Mouse (Mus musculus) midbrain, embryonic 14.5 days (tissue): Measurements from ENCODE around the gene Tmod2. TPM values are rescaled to one million over a fixed set of nuclear protein-coding genes. Genes with fewer than 3 reads are reported as not detected.
"Not testable (repeated sequence)": the region's sequence is repeated elsewhere in the genome, so short reads cannot be mapped to it uniquely, and the experiment has no call there.

Experiments used
- ATAC-seq: fragments of 200-750 bp; cut with Nextera tagmentation; 2 replicates; pipeline ENCODE4 v1.8.0; 2017; ENCODE audit warnings: moderate number of reproducible peaks, moderate library complexity; ENCODE audit not compliant: low FRiP score, low TSS enrichment
- DNase-seq: peaks from one replicate; pipeline ENCODE4 v3.0.0-alpha.2; 2015
- H3K27ac ChIP-seq: fragments of 300-500 bp; sonication (generic); replicated peaks from 2 replicates; pipeline ENCODE4 v1.5.1; 2014; ENCODE audit warnings: mild to moderate bottlenecking, low read depth, low read length, moderate library complexity
- H3K27me3 ChIP-seq: fragments of 300-500 bp; sonication (generic); 2 replicates; pipeline ENCODE4 v1.6.1; 2014; ENCODE audit warnings: low read length, control low read depth, mixed read lengths; ENCODE audit not compliant: control insufficient read depth, insufficient read depth
- H3K36me3 ChIP-seq: fragments of 300-500 bp; sonication (generic); 2 replicates; pipeline ENCODE4 v1.6.1; 2014; ENCODE audit warnings: low read length, control low read depth; ENCODE audit not compliant: control insufficient read depth, insufficient read depth
- H3K4me1 ChIP-seq: fragments of 300-500 bp; sonication (generic); 2 replicates; pipeline ENCODE4 v1.6.1; 2014; ENCODE audit warnings: mild to moderate bottlenecking, antibody characterized with exemption, low read length, control low read depth; ENCODE audit not compliant: control insufficient read depth, insufficient read depth
- H3K4me2 ChIP-seq: fragments of 300-500 bp; sonication (generic); 2 replicates; pipeline ENCODE4 v1.6.1; 2014; ENCODE audit warnings: mild to moderate bottlenecking, low read length, moderate library complexity
- H3K4me3 ChIP-seq: fragments of 300-500 bp; sonication (generic); replicated peaks from 2 replicates; pipeline ENCODE4 v1.5.1; 2014; ENCODE audit warnings: low read depth, low read length
- H3K9ac ChIP-seq: fragments of 300-500 bp; sonication (generic); replicated peaks from 2 replicates; pipeline ENCODE4 v1.6.1; 2014; ENCODE audit warnings: mild to moderate bottlenecking, low read length, moderate library complexity
- H3K9me3 ChIP-seq: fragments of 300-500 bp; sonication (generic); 2 replicates; pipeline ENCODE4 v1.6.1; 2016; ENCODE audit warnings: low read length, control low read depth, mixed read lengths; ENCODE audit not compliant: control insufficient read depth
- WGBS: fragments of 180-500 bp; shearing (Covaris S2); extraction: QIAGEN DNeasy Blood & Tissue Kit; methylation state at CpG from one replicate; pipeline ENCODE4 v1.1.7; 2014; 5-methylcytosine and 5-hydroxymethylcytosine counted together
- polyA plus RNA-seq: library from polyadenylated mRNA; unstranded; fragments of >200 nt; fragmentation: Nextera tagmentation; extraction: Ambion mirVana; gene quantifications from 2 replicates; pipeline ENCODE4 v1.2.1, GENCODE M21; 2014

Gene Tmod2
- polyA plus RNA-seq, 1 experiment from 2014 or later = 248 TPM

GRCm38 (mm10) chr9:75551342-75551741 is 59.8 kb downstream of the Tmod2 start:
- 66% methylated on average over 5 of the region's 5 CpGs for WGBS
- Histone ChIP-seq H3K4me1 (no peaks in the 10 kb centered on the region), H3K27me3 (no peaks in the 10 kb centered on the region), H3K27ac (no peak overlapping the region), H3K9me3 (no peaks in the 10 kb centered on the region), H3K9ac (no peak overlapping the region), H3K4me3 (no peak overlapping the region), H3K4me2 (no peak overlapping the region), H3K36me3 (no peaks in the 10 kb centered on the region)
- ATAC-seq (no peak), DNase-seq (peak; percentile 17)

- 85% methylated on average over 8 of the region's 8 CpGs for WGBS
- no peak for ATAC-seq
- no peaks in the 10 kb centered on the region for H3K27me3 ChIP-seq
These were observed 62.1 kb downstream of the Tmod2 start for GRCm38 (mm10) chr9:75549010-75549409.

GRCm38 (mm10) chr9:75546885-75547553 is 64.1 kb downstream of the Tmod2 start:
- no peak for ATAC-seq
- H3K9me3 ChIP-seq = no peaks in the 10 kb centered on the region
- 89% methylated on average over 12 of the region's 12 CpGs for WGBS
- no peaks in the 10 kb centered on the region for H3K36me3 ChIP-seq
- H3K4me3 ChIP-seq = no peak overlapping the region
- no peak overlapping the region for H3K27ac ChIP-seq
- no peak for DNase-seq
- H3K9ac ChIP-seq = no peak overlapping the region
- no peaks in the 10 kb centered on the region for H3K27me3 ChIP-seq
- no peak overlapping the region for H3K4me2 ChIP-seq
- no peaks in the 10 kb centered on the region for H3K4me1 ChIP-seq

More at GRCm38 (mm10) chr9:75549010-75549409, 62.1 kb downstream of the Tmod2 start:
- Histone ChIP-seq H3K9me3 (no peaks in the 10 kb centered on the region), H3K9ac (no peak overlapping the region), H3K4me1 (no peaks in the 10 kb centered on the region), H3K36me3 (no peaks in the 10 kb centered on the region), H3K4me3 (no peak overlapping the region), H3K4me2 (no peak overlapping the region), H3K27ac (no peak overlapping the region)
- peak; percentile 13 for DNase-seq

- no peak overlapping the region for H3K4me2 ChIP-seq
- WGBS = 90% methylated on average over 8 of the region's 8 CpGs
- no peaks in the 10 kb centered on the region for H3K36me3 ChIP-seq
- no peaks in the 10 kb centered on the region for H3K9me3 ChIP-seq
- no peak for ATAC-seq
- H3K9ac ChIP-seq = no peak overlapping the region
- H3K4me1 ChIP-seq = peaks cover 5% of the 10 kb centered on the region; the same call in 1 of the 2 replicates
- H3K27ac ChIP-seq = no peak overlapping the region
- H3K27me3 ChIP-seq = no peaks in the 10 kb centered on the region
- DNase-seq = no peak
- H3K4me3 ChIP-seq = no peak overlapping the region
These were observed 65.6 kb downstream of the Tmod2 start for GRCm38 (mm10) chr9:75545514-75545913.

- Histone ChIP-seq H3K9ac (no peak overlapping the region), H3K27ac (no peak overlapping the region), H3K9me3 (no peaks in the 10 kb centered on the region), H3K4me3 (no peak overlapping the region), H3K36me3 (no peaks in the 10 kb centered on the region), H3K4me1 (peaks cover 5% of the 10 kb centered on the region; the same call in 1 of the 2 replicates), H3K4me2 (no peak overlapping the region), H3K27me3 (no peaks in the 10 kb centered on the region)
- WGBS = 21% methylated on average over 5 of the region's 5 CpGs
- DNase-seq (no peak), ATAC-seq (no peak)
These were observed 69.6 kb downstream of the Tmod2 start for GRCm38 (mm10) chr9:75541497-75541896.

GRCm38 (mm10) chr9:75536422-75536821 is 74.7 kb downstream of the Tmod2 start:
- Histone ChIP-seq H3K4me3 (no peak overlapping the region), H3K27me3 (no peaks in the 10 kb centered on the region), H3K9ac (no peak overlapping the region), H3K4me2 (no peak overlapping the region), H3K27ac (no peak overlapping the region), H3K9me3 (no peaks in the 10 kb centered on the region), H3K4me1 (no peaks in the 10 kb centered on the region; the same call in 1 of the 2 replicates), H3K36me3 (no peaks in the 10 kb centered on the region)
- ATAC-seq (no peak), DNase-seq (no peak)
- 79% methylated on average over 1 of the region's 1 CpGs for WGBS

GRCm38 (mm10) chr9:75534431-75534962 is 76.6 kb downstream of the Tmod2 start:
- Histone ChIP-seq H3K9me3 (no peaks in the 10 kb centered on the region), H3K4me1 (no peaks in the 10 kb centered on the region), H3K36me3 (no peaks in the 10 kb centered on the region), H3K27ac (no peak overlapping the region), H3K4me3 (no peak overlapping the region), H3K4me2 (no peak overlapping the region), H3K9ac (no peak overlapping the region), H3K27me3 (no peaks in the 10 kb centered on the region)
- no peak for ATAC-seq
- WGBS = 96% methylated on average over 8 of the region's 8 CpGs
- no peak for DNase-seq

GRCm38 (mm10) chr9:75532989-75533388 is 78.1 kb downstream of the Tmod2 start:
- not testable (repeated sequence) for H3K36me3 ChIP-seq, H3K27me3 ChIP-seq, H3K4me2 ChIP-seq, ATAC-seq, DNase-seq, H3K4me3 ChIP-seq, H3K9me3 ChIP-seq, H3K9ac ChIP-seq, H3K27ac ChIP-seq, H3K4me1 ChIP-seq
- 83% methylated on average over 8 of the region's 9 CpGs for WGBS

GRCm38 (mm10) chr9:75532461-75532860 is 78.7 kb downstream of the Tmod2 start:
- Histone ChIP-seq H3K9ac (no peak overlapping the region), H3K4me3 (no peak overlapping the region), H3K27me3 (no peaks in the 10 kb centered on the region), H3K4me2 (no peak overlapping the region), H3K9me3 (no peaks in the 10 kb centered on the region), H3K4me1 (no peaks in the 10 kb centered on the region), H3K27ac (no peak overlapping the region), H3K36me3 (peaks cover 6% of the 10 kb centered on the region; the same call in 1 of the 2 replicates)
- DNase-seq (no peak), ATAC-seq (no peak)
- WGBS = 94% methylated on average over 7 of the region's 7 CpGs
